Mouse (Mus musculus): ENCODE measurements around the gene Stx17. TPM values are rescaled to one million over a fixed set of nuclear protein-coding genes. Genes with fewer than 3 reads are reported as not detected.
A peak's percentile ranks its signal among the peaks of the same experiment; 100 is the strongest.

Gene Stx17
- total RNA-seq, 2 experiments from 2014 or later: 21.1 to 21.6 TPM

GRCm38 (mm10) chr4:48107086-48107485 lies 17.6 kb upstream of the Stx17 start:
- intact Hi-C loops (cut with DNase I): no loop called here
- no peak overlapping the region for H3K27ac ChIP-seq
- no peak for DNase-seq (ENCODE audit: extremely low spot score in 1 of 2, low spot score in 2 of 2)
- no peak overlapping the region for H3K4me3 ChIP-seq
- TF ChIP-seq CTCF (IDR thresholded peaks at IDR 0.05): no peak

GRCm38 (mm10) chr4:48108591-48108990 lies 16.1 kb upstream of the Stx17 start:
- no peak; the same call in none of the 2 replicates for TF ChIP-seq CTCF (IDR thresholded peaks at IDR 0.05)
- Histone ChIP-seq H3K4me3 (no peak overlapping the region), H3K27ac (no peak overlapping the region)
- intact Hi-C loops (cut with DNase I): no loop called here
- DNase-seq (ENCODE audit: extremely low spot score in 1 of 2, low spot score in 2 of 2): no peak

GRCm38 (mm10) chr4:48110331-48110730 lies 14.4 kb upstream of the Stx17 start:
- DNase-seq (ENCODE audit: extremely low spot score in 1 of 2, low spot score in 2 of 2): no peak
- H3K27ac ChIP-seq: no peak overlapping the region
- intact Hi-C loops (cut with DNase I): no loop called here
- H3K4me3 ChIP-seq: no peak overlapping the region
- no peak for TF ChIP-seq CTCF (IDR thresholded peaks at IDR 0.05)

- no peak overlapping the region for H3K27ac ChIP-seq
- no peak overlapping the region for H3K4me3 ChIP-seq
- TF ChIP-seq CTCF (IDR thresholded peaks at IDR 0.05): peak; percentile 46
- DNase-seq (ENCODE audit: extremely low spot score in 1 of 2, low spot score in 2 of 2): no peak
- intact Hi-C loops (cut with DNase I): loop anchor here (5.0 kb wide), 1 partner anchor 266 kb away; no protein-coding TSS in a partner anchor
Observed at GRCm38 (mm10) chr4:48116191-48116590, 8.5 kb upstream of the Stx17 start.

- intact Hi-C loops (cut with DNase I): loop anchor here (2.0 kb wide), 1 partner anchor 76 kb away; no protein-coding TSS in a partner anchor
- 0 out of 2 replicates have a peak overlapping the region, but pooled peaks have one; percentile 82 for H3K27ac ChIP-seq
- peak overlapping the region; percentile 99 for H3K4me3 ChIP-seq
- TF ChIP-seq CTCF (IDR thresholded peaks at IDR 0.05): no peak
- DNase-seq (ENCODE audit: extremely low spot score in 1 of 2, low spot score in 2 of 2): no peak
Observed at GRCm38 (mm10) chr4:48124416-48124772, 321 bp upstream of the Stx17 start.

GRCm38 (mm10) chr4:48130314-48130713 lies 5.6 kb downstream of the Stx17 start:
- H3K4me3 ChIP-seq: no peak overlapping the region
- TF ChIP-seq CTCF (IDR thresholded peaks at IDR 0.05): no peak
- intact Hi-C loops (cut with DNase I): no loop called here
- DNase-seq (ENCODE audit: extremely low spot score in 1 of 2, low spot score in 2 of 2): no peak
- no peak overlapping the region for H3K27ac ChIP-seq

GRCm38 (mm10) chr4:48131606-48132005 lies 6.9 kb downstream of the Stx17 start:
- no peak for DNase-seq (ENCODE audit: extremely low spot score in 1 of 2, low spot score in 2 of 2)
- no peak overlapping the region for H3K27ac ChIP-seq
- intact Hi-C loops (cut with DNase I): no loop called here
- no peak overlapping the region for H3K4me3 ChIP-seq
- TF ChIP-seq CTCF (IDR thresholded peaks at IDR 0.05): no peak

- DNase-seq (ENCODE audit: extremely low spot score in 1 of 2, low spot score in 2 of 2): no peak
- intact Hi-C loops (cut with DNase I): no loop called here
- TF ChIP-seq CTCF (IDR thresholded peaks at IDR 0.05): no peak
Observed at GRCm38 (mm10) chr4:48132721-48133120, 8.0 kb downstream of the Stx17 start.

GRCm38 (mm10) chr4:48149492-48149891 lies 24.8 kb downstream of the Stx17 start:
- no peak overlapping the region for H3K4me3 ChIP-seq
- H3K27ac ChIP-seq: no peak overlapping the region
- TF ChIP-seq CTCF (IDR thresholded peaks at IDR 0.05): no peak
- intact Hi-C loops (cut with DNase I): no loop called here
- no peak for DNase-seq (ENCODE audit: extremely low spot score in 1 of 2, low spot score in 2 of 2)

More at GRCm38 (mm10) chr4:48132721-48133120, 8.0 kb downstream of the Stx17 start:
- Histone ChIP-seq H3K27ac (no peak overlapping the region), H3K4me3 (no peak overlapping the region)

- Histone ChIP-seq H3K4me3 (no peak overlapping the region), H3K27ac (peak overlapping the region; percentile 63)
- peak in 1 of 2 experiments; percentile 15 for DNase-seq (ENCODE audit: extremely low spot score in 1 of 2, low spot score in 2 of 2)
- intact Hi-C loops (cut with DNase I): no loop called here
- TF ChIP-seq CTCF (IDR thresholded peaks at IDR 0.05): no peak
Observed at GRCm38 (mm10) chr4:48153229-48153628, 28.5 kb downstream of the Stx17 start.

- intact Hi-C loops (cut with DNase I): no loop called here
- no peak for TF ChIP-seq CTCF (IDR thresholded peaks at IDR 0.05)
- DNase-seq (ENCODE audit: extremely low spot score in 1 of 2, low spot score in 2 of 2): no peak
- no peak overlapping the region for H3K27ac ChIP-seq
- H3K4me3 ChIP-seq: no peak overlapping the region
Observed at GRCm38 (mm10) chr4:48155864-48156263, 31.1 kb downstream of the Stx17 start.

- no peak overlapping the region for H3K4me3 ChIP-seq
- no peak for TF ChIP-seq CTCF (IDR thresholded peaks at IDR 0.05)
- no peak for DNase-seq (ENCODE audit: extremely low spot score in 1 of 2, low spot score in 2 of 2)
- H3K27ac ChIP-seq: no peak overlapping the region
- intact Hi-C loops (cut with DNase I): no loop called here
Observed at GRCm38 (mm10) chr4:48160386-48160785, 35.7 kb downstream of the Stx17 start.

GRCm38 (mm10) chr4:48163851-48164250 lies 39.1 kb downstream of the Stx17 start:
- no peak for TF ChIP-seq CTCF (IDR thresholded peaks at IDR 0.05)
- Histone ChIP-seq H3K4me3 (no peak overlapping the region), H3K27ac (no peak overlapping the region)
- DNase-seq (ENCODE audit: extremely low spot score in 1 of 2, low spot score in 2 of 2): no peak
- intact Hi-C loops (cut with DNase I): no loop called here
